Mouse (Mus musculus): Measurements from ENCODE around the gene B9d2. TPM values are rescaled to one million over a fixed set of nuclear protein-coding genes. Genes with fewer than 3 reads are reported as not detected.

B9d2 gene
- polyA plus RNA-seq, 1 experiment, result 37.3 TPM

DNA sequence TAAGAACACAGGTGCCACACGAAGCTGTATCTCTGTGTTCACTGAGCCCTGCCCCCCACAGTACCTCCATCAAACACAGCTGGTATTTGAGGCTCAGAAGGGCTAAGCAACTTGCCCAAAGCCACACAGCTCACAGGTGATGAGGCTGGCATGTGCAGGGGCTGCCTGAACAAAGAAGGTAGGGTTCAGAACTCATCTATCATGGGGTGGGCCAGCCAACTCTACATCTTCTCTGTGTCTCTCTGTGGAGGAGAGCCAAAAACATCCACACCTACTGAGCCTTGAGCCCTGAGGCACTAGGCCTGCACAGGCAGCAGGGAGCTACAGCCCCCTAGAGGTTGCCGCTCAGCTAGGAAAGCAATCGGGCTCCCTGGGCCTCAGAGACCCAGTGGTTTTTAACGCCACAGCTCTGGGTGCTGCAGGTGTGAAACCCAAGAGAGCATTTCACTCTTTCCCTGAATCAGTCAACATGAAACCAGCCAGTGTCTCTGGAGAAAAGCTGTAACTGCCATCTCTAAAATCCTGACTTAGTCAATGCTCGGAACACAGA, 32.9 kb upstream of the B9d2 start:
- H3K4me1 ChIP-seq (ENCODE audit: control insufficient read depth, insufficient read depth, low read length), result peaks cover 30% of the 10 kb centered on the region
- 77% methylated on average over 5 of the region's 5 CpGs for WGBS
- H3K4me3 ChIP-seq (replicated peaks; ENCODE audit: insufficient read depth, low read depth, low read length), result no peak overlapping the region
- no peaks in the 10 kb centered on the region for H3K27me3 ChIP-seq (ENCODE audit: control insufficient read depth, insufficient read depth, low read length)
- H3K27ac ChIP-seq (ENCODE audit: insufficient read depth, low read length), result no peak overlapping the region
- no peak for DNase-seq
- TF ChIP-seq POLR2A (IDR thresholded peaks at IDR 0.05; ENCODE audit: borderline replicate concordance, insufficient read depth, low read length), result no peak
- TF ChIP-seq CTCF (IDR thresholded peaks at IDR 0.05; ENCODE audit: borderline replicate concordance, insufficient read depth, low read depth, low read length), result 0 out of 2 replicates have a peak, but pooled peaks have one; percentile 3

- TF ChIP-seq CTCF (IDR thresholded peaks at IDR 0.05; ENCODE audit: borderline replicate concordance, insufficient read depth, low read depth, low read length) (no peak), POLR2A (IDR thresholded peaks at IDR 0.05; ENCODE audit: borderline replicate concordance, insufficient read depth, low read length) (no peak)
- H3K4me3 ChIP-seq (replicated peaks; ENCODE audit: insufficient read depth, low read depth, low read length), result no peak overlapping the region
- H3K4me1 ChIP-seq (ENCODE audit: control insufficient read depth, insufficient read depth, low read length), result peaks cover 23% of the 10 kb centered on the region
- 88% methylated on average over 5 of the region's 5 CpGs for WGBS
- H3K27ac ChIP-seq (ENCODE audit: insufficient read depth, low read length), result no peak overlapping the region
- DNase-seq, result no peak
- no peaks in the 10 kb centered on the region for H3K27me3 ChIP-seq (ENCODE audit: control insufficient read depth, insufficient read depth, low read length)
These were observed 30.7 kb upstream of the B9d2 start for GRCm38 (mm10) chr7:25649839-25650238.

- 44% methylated on average over 8 of the region's 8 CpGs for WGBS
- TF ChIP-seq CTCF (IDR thresholded peaks at IDR 0.05; ENCODE audit: borderline replicate concordance, insufficient read depth, low read depth, low read length) (peak; percentile 47; the same call in 1 of the 2 replicates), POLR2A (IDR thresholded peaks at IDR 0.05; ENCODE audit: borderline replicate concordance, insufficient read depth, low read length) (no peak)
- no peaks in the 10 kb centered on the region for H3K27me3 ChIP-seq (ENCODE audit: control insufficient read depth, insufficient read depth, low read length)
- H3K4me3 ChIP-seq (replicated peaks; ENCODE audit: insufficient read depth, low read depth, low read length), result no peak overlapping the region
- DNase-seq, result peak in 1 of 2 experiments; percentile 38
- H3K4me1 ChIP-seq (ENCODE audit: control insufficient read depth, insufficient read depth, low read length), result peaks cover 24% of the 10 kb centered on the region
- no peak overlapping the region for H3K27ac ChIP-seq (ENCODE audit: insufficient read depth, low read length)
These were observed 29.3 kb upstream of the B9d2 start for GRCm38 (mm10) chr7:25651281-25651680.

- no peak for TF ChIP-seq CTCF (IDR thresholded peaks at IDR 0.05; ENCODE audit: borderline replicate concordance, insufficient read depth, low read depth, low read length)
- TF ChIP-seq POLR2A (IDR thresholded peaks at IDR 0.05; ENCODE audit: borderline replicate concordance, insufficient read depth, low read length), result no peak
- H3K4me3 ChIP-seq (replicated peaks; ENCODE audit: insufficient read depth, low read depth, low read length), result no peak overlapping the region
- WGBS, result 95% methylated on average over 12 of the region's 12 CpGs
- H3K27me3 ChIP-seq (ENCODE audit: control insufficient read depth, insufficient read depth, low read length), result no peaks in the 10 kb centered on the region
- H3K4me1 ChIP-seq (ENCODE audit: control insufficient read depth, insufficient read depth, low read length), result peaks cover 27% of the 10 kb centered on the region
- no peak for DNase-seq
- no peak overlapping the region for H3K27ac ChIP-seq (ENCODE audit: insufficient read depth, low read length)
These were observed 28.3 kb upstream of the B9d2 start for GRCm38 (mm10) chr7:25652244-25652759.

GRCm38 (mm10) chr7:25655601-25656428, 24.8 kb upstream of the B9d2 start:
- no peak for TF ChIP-seq CTCF (IDR thresholded peaks at IDR 0.05; ENCODE audit: borderline replicate concordance, insufficient read depth, low read depth, low read length)
- TF ChIP-seq POLR2A (IDR thresholded peaks at IDR 0.05; ENCODE audit: borderline replicate concordance, insufficient read depth, low read length), result no peak
- Histone ChIP-seq H3K27me3 (ENCODE audit: control insufficient read depth, insufficient read depth, low read length) (no peaks in the 10 kb centered on the region), H3K27ac (ENCODE audit: insufficient read depth, low read length) (peak overlapping the region; percentile 78), H3K4me1 (ENCODE audit: control insufficient read depth, insufficient read depth, low read length) (peaks cover 22% of the 10 kb centered on the region), H3K4me3 (replicated peaks; ENCODE audit: insufficient read depth, low read depth, low read length) (peak overlapping the region; percentile 53)
- DNase-seq, result peak; percentile 71 to 84
- 10% methylated on average over 11 of the region's 11 CpGs for WGBS

GRCm38 (mm10) chr7:25657785-25658184, 22.8 kb upstream of the B9d2 start:
- Histone ChIP-seq H3K27ac (ENCODE audit: insufficient read depth, low read length) (no peak overlapping the region), H3K4me3 (replicated peaks; ENCODE audit: insufficient read depth, low read depth, low read length) (peak overlapping the region; percentile 83), H3K27me3 (ENCODE audit: control insufficient read depth, insufficient read depth, low read length) (no peaks in the 10 kb centered on the region), H3K4me1 (ENCODE audit: control insufficient read depth, insufficient read depth, low read length) (peaks cover 15% of the 10 kb centered on the region)
- TF ChIP-seq CTCF (IDR thresholded peaks at IDR 0.05; ENCODE audit: borderline replicate concordance, insufficient read depth, low read depth, low read length), result no peak
- no peak for TF ChIP-seq POLR2A (IDR thresholded peaks at IDR 0.05; ENCODE audit: borderline replicate concordance, insufficient read depth, low read length)
- DNase-seq, result no peak
- 10% methylated on average over 10 of the region's 10 CpGs for WGBS

DNA sequence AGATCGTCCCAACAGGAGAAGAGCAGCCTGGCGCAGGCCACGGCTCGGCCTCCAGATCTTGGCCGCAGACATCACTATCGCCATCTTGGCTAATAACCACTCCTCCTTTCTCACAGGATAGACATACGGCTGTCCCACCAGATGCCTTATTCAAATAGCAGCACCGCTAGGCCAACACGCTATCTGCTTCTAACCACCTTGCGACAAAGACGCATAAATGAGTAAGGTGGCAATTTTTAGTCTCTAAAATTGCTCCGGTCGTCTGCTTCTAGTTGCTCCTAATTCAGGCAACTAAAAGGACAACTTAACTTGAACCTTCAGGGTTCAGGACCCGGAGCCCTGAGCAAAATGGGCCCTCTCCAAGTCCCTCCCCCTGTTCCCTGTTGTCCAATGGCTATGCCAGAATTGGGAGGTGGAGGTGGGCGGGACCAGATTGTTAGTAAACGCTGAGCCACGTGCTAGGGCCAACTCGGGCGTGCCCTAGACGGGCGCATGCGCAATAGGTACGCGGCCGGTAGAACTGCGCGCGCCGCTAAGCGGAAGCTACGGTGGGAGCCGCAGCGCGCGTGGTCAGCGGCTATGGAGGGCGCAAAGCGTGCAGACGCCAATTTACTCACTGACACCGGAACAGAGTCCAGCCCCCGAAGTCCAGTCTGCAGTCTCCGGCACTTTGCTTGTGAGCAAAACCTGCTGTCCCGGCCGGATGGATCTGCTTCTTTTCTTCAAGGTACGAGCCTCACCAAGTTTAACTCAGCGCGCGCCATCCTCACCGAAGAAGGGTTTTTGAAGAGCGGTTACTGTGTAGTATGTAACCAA, 21.7 kb upstream of the B9d2 start, which contains the start of the genes Bckdha and Exosc5:
Gene Bckdha (minus strand): TSS at position 325 of the 816 bp plus-strand sequence.
Gene Exosc5 (plus strand): TSS at position 508 of the 816 bp plus-strand sequence.
- no peak for TF ChIP-seq CTCF (IDR thresholded peaks at IDR 0.05; ENCODE audit: borderline replicate concordance, insufficient read depth, low read depth, low read length)
- TF ChIP-seq POLR2A (IDR thresholded peaks at IDR 0.05; ENCODE audit: borderline replicate concordance, insufficient read depth, low read length), result peak; percentile 81
- no peaks in the 10 kb centered on the region for H3K27me3 ChIP-seq (ENCODE audit: control insufficient read depth, insufficient read depth, low read length)
- H3K4me1 ChIP-seq (ENCODE audit: control insufficient read depth, insufficient read depth, low read length), result peaks cover 12% of the 10 kb centered on the region
- H3K4me3 ChIP-seq (replicated peaks; ENCODE audit: insufficient read depth, low read depth, low read length), result peak within 1 kb of the TSS; percentile 83
- WGBS, result under 1% methylated on average over 50 of the region's 50 CpGs
- H3K27ac ChIP-seq (ENCODE audit: insufficient read depth, low read length), result peak within 1 kb of the TSS; percentile 94
- DNase-seq, result peak; percentile 100

Data from cerebellum, adult 2 months (tissue).